Mouse (Mus musculus) midbrain, postnatal 0 days (tissue): Measurements from ENCODE around the gene Jmjd7. TPM values are rescaled to one million over a fixed set of nuclear protein-coding genes. Genes with fewer than 3 reads are reported as not detected.

Experiments
- ATAC-seq: fragments of 200-750 bp; cut with Nextera tagmentation; 2 replicates; pipeline ENCODE4 v1.8.0; 2017; ENCODE audit warnings: moderate number of reproducible peaks, mild to moderate bottlenecking, moderate TSS enrichment, moderate library complexity; ENCODE audit not compliant: low FRiP score
- DNase-seq: peaks from one replicate; pipeline ENCODE4 v3.0.0-alpha.2; 2015; ENCODE audit warnings: low spot score
- H3K27ac ChIP-seq: fragments of 300-500 bp; sonication (generic); 2 replicates; pipeline ENCODE4 v1.5.1; 2014; ENCODE audit warnings: low read depth, mild to moderate bottlenecking, low read length, mixed read lengths
- H3K27me3 ChIP-seq: fragments of 300-500 bp; sonication (generic); 2 replicates; pipeline ENCODE4 v1.6.1; 2014; ENCODE audit warnings: low read length, control low read depth, mixed read lengths; ENCODE audit not compliant: insufficient read depth
- H3K36me3 ChIP-seq: fragments of 300-500 bp; sonication (generic); 2 replicates; pipeline ENCODE4 v1.6.1; 2014; ENCODE audit warnings: low read length, control low read depth, mixed read lengths; ENCODE audit not compliant: insufficient read depth
- H3K4me1 ChIP-seq: fragments of 300-500 bp; sonication (generic); 2 replicates; pipeline ENCODE4 v1.6.1; 2014; ENCODE audit warnings: mild to moderate bottlenecking, control low read depth, antibody characterized with exemption, low read length, mixed read lengths; ENCODE audit not compliant: insufficient read depth
- H3K4me2 ChIP-seq: fragments of 300-500 bp; sonication (generic); 2 replicates; pipeline ENCODE4 v1.6.1; 2014; ENCODE audit warnings: low read depth, mild to moderate bottlenecking, low read length, mixed read lengths; ENCODE audit not compliant: poor library complexity, severe bottlenecking
- H3K4me3 ChIP-seq: fragments of 300-500 bp; sonication (generic); 2 replicates; pipeline ENCODE4 v1.5.1; 2014; ENCODE audit warnings: low read depth, mild to moderate bottlenecking, low read length, moderate library complexity
- H3K9ac ChIP-seq: fragments of 300-500 bp; sonication (generic); replicated peaks from 2 replicates; pipeline ENCODE4 v1.6.1; 2014; ENCODE audit warnings: mild to moderate bottlenecking, low read length, moderate library complexity, mixed read lengths; ENCODE audit not compliant: poor library complexity, severe bottlenecking
- H3K9me3 ChIP-seq: fragments of 300-500 bp; sonication (generic); 2 replicates; pipeline ENCODE4 v1.6.1; 2016; ENCODE audit warnings: low read length, control low read depth
- CTCF ChIP-seq: IDR thresholded peaks from 2 replicates; pipeline ENCODE4 v1.5.1; 2016; ENCODE audit warnings: antibody characterized with exemption, mild to moderate bottlenecking
- WGBS: fragments of 180-500 bp; shearing (Covaris S2); extraction: QIAGEN DNeasy Blood & Tissue Kit; methylation state at CpG from one replicate; pipeline ENCODE4 v1.1.7; 2014; 5-methylcytosine and 5-hydroxymethylcytosine counted together
- polyA plus RNA-seq: library from polyadenylated mRNA; unstranded; fragments of >200 nt; fragmentation: Nextera tagmentation; extraction: Ambion mirVana; gene quantifications from 2 replicates; pipeline ENCODE4 v1.2.1, GENCODE M21; 2015
- total RNA-seq: library from RNA; depleted of rRNA; stranded (reverse); fragments of >200 nt; gene quantifications from 2 replicates; pipeline ENCODE4 v1.2.3, GENCODE M21; 2014

The Jmjd7 gene
- total and polyA plus RNA-seq, 2 experiments from 2014 or later, result 4.9 to 13.6 TPM

DNA sequence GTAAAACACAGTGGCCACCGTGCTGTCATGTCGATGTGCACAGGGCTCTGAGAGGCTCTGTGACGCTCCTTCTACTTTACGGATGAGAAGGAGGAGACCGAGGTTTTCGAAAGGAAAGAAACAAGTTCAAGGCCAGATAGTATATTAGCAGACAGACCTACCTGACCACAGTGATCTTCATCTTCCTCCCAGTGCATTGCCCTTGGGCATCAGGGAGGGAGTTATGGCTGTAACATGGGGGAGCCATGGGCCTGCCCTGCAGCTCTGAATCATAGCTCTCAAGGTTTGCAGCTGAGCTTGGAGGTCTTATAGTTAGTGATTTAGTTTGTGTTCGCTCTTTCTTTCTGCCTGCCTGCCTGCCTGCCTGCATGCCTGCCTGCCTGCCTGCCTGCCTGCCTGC lies 20.6 kb upstream of the Jmjd7 start:
- no peaks in the 10 kb centered on the region for H3K4me1 ChIP-seq
- no peak for TF ChIP-seq CTCF
- H3K36me3 ChIP-seq, result peaks cover 3% of the 10 kb centered on the region; the same call in 1 of the 2 replicates
- ATAC-seq (no peak), DNase-seq (no peak)
- H3K27me3 ChIP-seq, result no peaks in the 10 kb centered on the region
- no peak overlapping the region for H3K9ac ChIP-seq
- no peak overlapping the region for H3K4me2 ChIP-seq
- H3K27ac ChIP-seq, result no peak overlapping the region
- H3K9me3 ChIP-seq, result no peaks in the 10 kb centered on the region
- H3K4me3 ChIP-seq, result no peak overlapping the region
- WGBS, result 93% methylated on average over 7 of the region's 7 CpGs

DNA sequence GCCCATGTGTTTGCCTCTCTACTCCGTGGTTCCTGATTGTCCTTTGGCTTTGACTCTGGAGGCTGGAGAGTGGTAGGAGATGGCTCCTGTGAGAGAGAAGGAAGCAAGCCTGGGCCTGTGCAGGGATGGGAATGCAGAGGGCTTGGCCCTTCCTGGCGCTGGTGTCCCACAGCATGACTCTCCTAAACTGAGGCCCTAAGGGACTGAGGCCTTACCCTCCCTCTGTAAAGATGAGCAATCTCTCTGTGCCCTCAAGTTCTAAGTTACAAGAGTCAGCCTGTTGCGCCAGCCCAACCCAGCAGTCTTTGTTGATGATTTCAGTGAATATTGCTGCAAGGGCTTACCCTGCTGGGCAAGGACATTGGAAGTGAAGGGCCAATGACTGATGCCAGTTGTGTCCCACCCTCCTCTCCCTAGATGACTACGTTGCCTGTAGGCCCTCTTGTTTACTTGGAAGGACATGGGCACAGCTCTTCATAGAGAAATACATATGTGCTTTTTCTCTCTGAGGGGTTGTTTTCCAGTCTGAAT lies 19.5 kb upstream of the Jmjd7 start:
- WGBS, result 83% methylated on average over 4 of the region's 4 CpGs

DNA sequence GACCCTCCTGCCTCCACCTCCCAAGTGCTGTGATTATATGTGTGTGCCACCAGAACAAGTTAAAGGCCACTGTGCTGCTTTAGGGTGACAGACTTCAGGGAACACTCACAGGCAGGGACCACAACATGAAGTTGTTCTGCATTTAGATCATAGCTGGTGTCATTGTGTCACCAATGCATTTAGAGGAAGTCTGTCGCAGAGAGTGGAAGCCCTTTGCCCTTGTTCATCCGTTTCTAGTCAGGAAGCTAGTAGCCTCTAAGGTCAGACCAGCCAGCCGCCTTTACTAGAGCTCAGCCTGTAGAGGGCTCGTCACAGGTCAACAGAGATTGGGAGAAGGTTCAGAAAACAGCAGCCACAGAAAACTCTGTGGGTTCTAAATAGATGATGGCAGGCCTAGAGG lies 18.6 kb upstream of the Jmjd7 start:
- 76% methylated on average over 4 of the region's 4 CpGs for WGBS
- ATAC-seq (no peak), DNase-seq (no peak)
- Histone ChIP-seq H3K4me3 (no peak overlapping the region), H3K27ac (no peak overlapping the region), H3K4me2 (no peak overlapping the region), H3K9ac (no peak overlapping the region), H3K9me3 (no peaks in the 10 kb centered on the region), H3K4me1 (no peaks in the 10 kb centered on the region), H3K36me3 (peaks cover 17% of the 10 kb centered on the region), H3K27me3 (no peaks in the 10 kb centered on the region)
- no peak for TF ChIP-seq CTCF

More for the DNA sequence above, 19.5 kb upstream of the Jmjd7 start:
- ATAC-seq (no peak), DNase-seq (no peak)
- no peak overlapping the region for H3K4me3 ChIP-seq
- no peak overlapping the region for H3K9ac ChIP-seq
- peaks cover 7% of the 10 kb centered on the region for H3K36me3 ChIP-seq
- H3K27me3 ChIP-seq, result no peaks in the 10 kb centered on the region
- H3K4me2 ChIP-seq, result no peak overlapping the region
- TF ChIP-seq CTCF, result no peak
- H3K27ac ChIP-seq, result no peak overlapping the region
- H3K9me3 ChIP-seq, result no peaks in the 10 kb centered on the region
- no peaks in the 10 kb centered on the region for H3K4me1 ChIP-seq

DNA sequence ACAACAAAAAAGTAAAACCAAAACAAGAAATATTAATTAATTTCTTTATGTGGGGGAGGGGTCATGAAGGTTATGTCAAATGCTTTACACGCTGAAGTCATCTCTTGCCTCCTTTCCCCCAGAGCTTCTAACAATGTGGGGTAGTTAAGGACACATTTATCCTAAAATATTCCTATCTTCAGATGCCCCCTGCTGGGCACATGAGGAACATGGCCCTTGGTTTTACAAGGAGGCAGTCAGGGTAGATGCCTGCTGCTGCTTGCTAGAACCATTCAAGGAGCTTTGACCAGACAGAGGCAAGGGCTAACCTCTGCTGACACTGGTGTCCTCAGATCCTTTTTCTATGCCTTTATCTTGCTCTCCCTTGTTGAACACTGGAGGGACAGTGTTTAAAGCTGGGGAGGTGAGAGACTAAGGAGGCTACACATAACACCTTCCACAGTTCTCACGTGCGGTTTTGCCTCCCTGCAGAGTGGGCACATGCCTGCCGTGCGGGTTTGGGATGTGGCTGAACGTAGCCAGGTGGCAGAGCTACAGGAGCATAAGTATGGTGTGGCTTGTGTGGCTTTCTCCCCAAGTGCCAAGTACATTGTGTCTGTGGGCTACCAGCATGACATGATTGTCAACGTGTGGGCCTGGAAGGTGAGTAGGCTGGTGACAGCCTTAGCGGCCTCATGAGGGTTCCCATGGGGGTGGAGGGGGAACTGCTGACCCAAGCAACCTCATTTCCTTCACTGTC lies 15.7 kb upstream of the Jmjd7 start:
- 77% methylated on average over 8 of the region's 8 CpGs for WGBS
- peak; percentile 63 for DNase-seq
- H3K4me2 ChIP-seq, result no peak overlapping the region
- H3K36me3 ChIP-seq, result peaks cover 32% of the 10 kb centered on the region
- H3K4me1 ChIP-seq, result no peaks in the 10 kb centered on the region
- ATAC-seq, result no peak
- peak; percentile 77 for TF ChIP-seq CTCF
- no peak overlapping the region for H3K9ac ChIP-seq
- no peak overlapping the region for H3K4me3 ChIP-seq
- H3K9me3 ChIP-seq, result no peaks in the 10 kb centered on the region
- H3K27me3 ChIP-seq, result no peaks in the 10 kb centered on the region
- H3K27ac ChIP-seq, result no peak overlapping the region

DNA sequence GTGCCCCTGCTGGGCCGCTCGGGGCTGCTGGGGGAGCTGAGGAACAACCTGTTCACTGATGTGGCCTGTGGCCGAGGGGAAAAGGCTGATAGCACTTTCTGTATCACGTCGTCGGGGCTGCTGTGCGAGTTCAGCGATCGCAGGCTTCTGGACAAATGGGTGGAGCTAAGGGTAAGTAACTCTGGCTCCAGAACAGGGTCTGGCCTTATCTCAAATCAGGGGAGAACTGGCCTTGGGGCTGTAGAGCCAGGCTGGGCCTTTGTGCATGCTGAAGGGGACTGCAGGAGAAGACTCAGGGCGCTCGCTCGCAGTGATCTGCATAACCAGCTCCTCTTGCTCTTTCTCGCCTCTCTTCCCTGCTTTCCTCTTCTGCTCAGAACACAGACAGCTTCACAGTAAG lies 14.4 kb upstream of the Jmjd7 start:
- no peak for TF ChIP-seq CTCF
- no peak overlapping the region for H3K9ac ChIP-seq
- no peak for DNase-seq
- H3K4me3 ChIP-seq, result no peak overlapping the region
- peaks cover 43% of the 10 kb centered on the region for H3K36me3 ChIP-seq
- WGBS, result 89% methylated on average over 13 of the region's 13 CpGs
- H3K4me2 ChIP-seq, result no peak overlapping the region
- no peaks in the 10 kb centered on the region for H3K27me3 ChIP-seq
- H3K27ac ChIP-seq, result no peak overlapping the region
- no peaks in the 10 kb centered on the region for H3K9me3 ChIP-seq
- H3K4me1 ChIP-seq, result no peaks in the 10 kb centered on the region
- ATAC-seq, result no peak

DNA sequence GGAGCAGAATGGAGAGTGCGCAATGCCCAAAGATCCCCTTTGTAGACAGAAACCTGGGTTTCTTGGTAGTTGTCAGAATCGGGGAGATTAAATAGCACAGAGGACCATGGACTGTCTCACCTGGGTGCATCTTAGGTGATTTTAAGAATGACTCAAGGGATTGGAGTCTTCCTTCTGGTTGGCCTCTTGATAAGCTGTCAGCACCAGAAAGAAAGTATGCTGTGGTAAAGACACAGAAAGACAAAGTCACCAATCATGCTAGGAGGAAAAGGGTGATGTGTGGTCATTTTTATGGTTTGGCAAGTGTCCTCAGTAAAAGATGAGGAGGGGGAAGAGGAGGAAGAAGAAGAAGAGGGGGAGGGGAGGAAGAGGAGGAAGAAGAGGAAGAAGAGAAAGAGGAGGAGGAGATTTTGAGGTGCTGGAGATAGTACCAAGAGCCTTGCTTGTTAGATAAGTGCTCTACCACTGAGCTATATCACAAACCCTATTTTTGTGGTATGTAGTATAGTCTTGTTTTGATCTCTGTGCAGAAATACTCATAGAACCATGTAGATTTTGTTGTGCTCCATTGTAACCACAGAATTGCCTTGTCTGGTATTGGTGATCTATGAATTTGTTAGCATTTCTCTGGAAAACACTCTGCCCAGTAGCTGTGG lies 13.3 kb upstream of the Jmjd7 start:
- peaks cover 54% of the 10 kb centered on the region for H3K36me3 ChIP-seq

More for the DNA sequence above, 13.3 kb upstream of the Jmjd7 start:
- Histone ChIP-seq H3K9ac (no peak overlapping the region), H3K4me1 (no peaks in the 10 kb centered on the region), H3K4me3 (no peak overlapping the region), H3K27ac (no peak overlapping the region), H3K9me3 (no peaks in the 10 kb centered on the region), H3K27me3 (no peaks in the 10 kb centered on the region), H3K4me2 (no peak overlapping the region)
- no peak for TF ChIP-seq CTCF
- no peak for ATAC-seq
- 93% methylated on average over 2 of the region's 2 CpGs for WGBS
- no peak for DNase-seq
